Mouse (Mus musculus) inflammation-experienced regulatory T-cells, adult 6 months (primary cell): Measurements from ENCODE around the gene Hap1. TPM values are rescaled to one million over a fixed set of nuclear protein-coding genes. Genes with fewer than 3 reads are reported as not detected.

Experiments used
- ATAC-seq: one replicate; pipeline ENCODE4 v1.8.0; 2017
- polyA plus RNA-seq, 3 experiments: library from polyadenylated mRNA; unstranded; fragments of 100-300 nt; shearing (Covaris generic); gene quantifications; one replicate each; pipeline ENCODE4 v1.2.1; 2017

Hap1 gene
- 1 to 10 TPM in 1 of 3 experiments, under 1 TPM in 2; 0.55 to 1.1 (median 0.70) TPM for polyA plus RNA-seq

GRCm38 (mm10) chr11:100355972-100356818 lies at the start of gene Hap1:
TSS of gene Hap1 (minus strand) at chr11:100356128.
- ATAC-seq = peak; percentile 35

DNA sequence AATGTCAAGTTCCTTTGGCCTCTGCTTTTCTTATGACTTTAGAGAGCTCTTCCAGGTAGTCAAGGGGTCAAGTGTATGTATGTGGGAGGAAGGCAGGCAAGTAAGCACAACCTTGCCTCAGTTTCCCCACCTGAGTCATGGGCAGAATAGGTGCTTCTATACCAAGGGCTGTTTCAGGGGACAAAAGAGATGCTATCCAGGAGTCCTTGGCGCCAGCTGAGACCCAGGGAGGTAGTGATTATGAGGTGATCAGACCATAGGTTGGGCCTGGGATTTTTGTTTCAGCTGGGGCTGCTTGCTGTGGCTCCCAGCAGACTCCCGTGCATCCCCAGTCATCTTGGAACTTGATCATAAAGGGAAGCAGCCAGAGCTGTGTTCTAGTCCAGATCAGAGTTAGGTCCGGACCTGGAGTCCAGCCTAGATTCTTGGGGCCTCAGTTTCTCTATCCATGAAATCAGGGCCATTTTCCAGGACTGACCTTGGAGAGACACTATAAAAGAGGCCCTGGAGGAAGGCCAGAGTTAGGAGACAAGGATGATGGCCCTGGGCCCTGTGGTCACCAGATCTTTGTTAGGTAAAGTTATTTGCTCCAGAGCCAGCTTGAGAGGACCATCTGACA lies 48.6 kb upstream of the Hap1 start:
- no peak for ATAC-seq

DNA sequence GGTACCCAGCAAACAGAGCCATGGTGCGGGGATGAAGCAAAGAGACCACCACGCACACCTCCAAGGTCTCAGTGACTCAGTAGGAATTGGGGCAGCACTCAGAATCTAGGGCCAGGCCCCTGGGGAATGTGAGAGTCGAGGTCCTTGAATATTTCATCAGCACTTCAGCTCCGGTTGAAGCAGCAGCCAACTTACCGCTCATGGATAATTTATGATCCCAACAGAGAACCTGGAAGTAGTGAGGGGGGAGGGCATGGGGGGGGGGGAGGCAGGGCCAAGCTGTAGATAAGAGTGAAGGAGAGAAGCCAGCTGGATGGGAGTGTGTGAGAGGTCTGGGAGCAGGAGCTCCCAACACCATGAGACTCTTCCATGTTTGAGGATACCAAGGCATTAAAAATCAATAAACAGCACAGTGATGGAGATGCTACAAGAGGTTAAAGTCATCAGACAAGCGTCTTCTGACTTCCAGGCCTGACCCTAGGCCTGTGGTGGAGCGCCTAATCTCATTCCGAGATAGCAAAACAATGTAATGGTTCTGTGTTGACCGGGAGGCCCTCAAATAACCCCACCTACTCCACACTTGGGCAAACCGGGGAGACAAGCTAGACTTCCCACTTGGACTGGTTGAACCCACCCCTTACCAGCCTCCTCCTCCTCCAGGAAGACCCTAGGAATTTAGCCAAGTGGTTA lies 47.7 kb upstream of the Hap1 start:
- ATAC-seq = no peak

DNA sequence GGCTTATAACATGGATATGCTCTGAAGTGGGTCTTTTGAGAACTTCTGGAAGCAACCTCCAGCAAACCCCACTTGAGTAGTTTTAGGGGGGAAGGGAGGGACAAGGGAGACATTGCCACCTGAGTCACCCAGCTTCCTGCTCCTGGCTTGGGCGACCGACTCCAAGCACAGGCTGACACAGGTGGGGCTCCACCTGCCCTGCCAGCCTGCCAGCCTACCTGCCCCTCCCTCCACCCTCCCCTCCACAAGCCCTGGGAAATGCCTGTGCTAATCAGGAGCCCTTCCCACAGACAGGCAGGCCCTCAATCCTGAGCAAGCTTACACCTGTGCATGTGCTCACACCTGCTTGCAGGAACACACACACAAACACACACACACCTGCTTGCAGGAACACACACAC lies 46.8 kb upstream of the Hap1 start:
- ATAC-seq = no peak

- no peak for ATAC-seq
These were observed 46.3 kb upstream of the Hap1 start for GRCm38 (mm10) chr11:100402240-100402639.

- ATAC-seq = no peak
These were observed 44.9 kb upstream of the Hap1 start for GRCm38 (mm10) chr11:100400842-100401241.

GRCm38 (mm10) chr11:100399727-100400538 lies 44.0 kb upstream of the Hap1 start:
- ATAC-seq = no peak

DNA sequence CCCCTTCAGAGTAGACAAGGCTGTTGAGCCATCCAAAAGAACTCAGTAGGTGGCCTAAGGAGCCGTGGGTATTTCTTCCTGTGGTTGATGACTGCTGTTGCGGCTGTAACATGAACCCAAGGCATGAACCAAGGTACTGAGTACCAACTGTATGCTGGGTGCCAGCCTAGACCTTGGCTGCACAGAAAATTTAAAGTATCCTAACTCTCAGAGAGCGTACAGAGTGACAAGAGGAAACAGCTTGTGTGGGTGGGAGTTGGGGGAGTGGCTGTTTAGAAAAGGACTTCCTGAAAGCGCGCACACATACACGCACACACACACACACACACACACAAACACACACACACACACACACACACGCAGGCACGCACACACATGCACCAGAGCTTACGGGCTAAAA lies 43.4 kb upstream of the Hap1 start:
- ATAC-seq = no peak

GRCm38 (mm10) chr11:100398517-100398916 lies 42.6 kb upstream of the Hap1 start:
- ATAC-seq = no peak

DNA sequence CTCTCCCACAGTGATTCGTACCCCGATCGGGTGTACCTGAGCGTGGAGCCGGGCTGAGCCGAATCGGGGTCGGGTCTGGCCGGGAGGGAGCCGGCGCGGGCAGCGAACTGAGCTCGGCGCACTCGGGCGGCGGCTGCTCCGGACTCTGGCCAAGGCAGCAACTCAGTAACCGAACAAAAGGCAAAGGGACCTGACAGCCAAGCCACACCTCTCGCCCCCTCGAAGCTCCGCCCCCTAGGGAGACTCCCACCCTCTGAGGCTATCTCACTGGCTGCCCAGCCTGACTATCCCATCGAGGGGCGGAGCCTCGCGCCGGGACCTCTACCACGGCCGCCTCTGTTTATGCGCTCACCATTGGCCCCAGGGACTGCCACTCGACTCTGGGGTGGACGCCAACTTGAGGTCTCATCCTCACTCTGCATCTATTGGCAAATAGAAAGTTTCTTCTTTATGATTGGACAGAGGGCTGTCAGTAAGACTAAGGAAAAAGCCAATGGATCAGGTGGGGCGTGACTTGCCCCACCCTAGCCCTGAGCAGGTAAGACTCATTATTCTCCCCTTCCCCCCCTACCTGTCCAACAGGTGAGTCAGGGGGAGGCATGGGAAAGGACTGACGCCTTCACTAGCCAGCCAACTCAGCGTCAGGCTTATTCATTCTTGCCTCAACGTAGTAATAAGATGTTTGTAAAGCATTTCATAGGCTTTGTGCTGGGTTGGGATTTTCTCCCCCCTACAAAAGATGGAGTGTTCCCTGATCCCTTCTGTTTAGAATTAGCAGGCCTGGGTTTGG lies 41.9 kb upstream of the Hap1 start, which contains the start of gene Jup:
TSS of gene Jup (minus strand) at position 164 of the 790 bp plus-strand sequence.
- ATAC-seq = peak; percentile 60

GRCm38 (mm10) chr11:100396886-100397599 lies 41.1 kb upstream of the Hap1 start:
- no peak for ATAC-seq

- ATAC-seq = no peak
These were observed 40.1 kb upstream of the Hap1 start for GRCm38 (mm10) chr11:100395861-100396631.

- ATAC-seq = no peak
These were observed 39.3 kb upstream of the Hap1 start for GRCm38 (mm10) chr11:100395200-100395599.

GRCm38 (mm10) chr11:100394353-100395074 lies 38.6 kb upstream of the Hap1 start:
- ATAC-seq = no peak

- no peak for ATAC-seq
These were observed 37.8 kb upstream of the Hap1 start for GRCm38 (mm10) chr11:100393733-100394132.

DNA sequence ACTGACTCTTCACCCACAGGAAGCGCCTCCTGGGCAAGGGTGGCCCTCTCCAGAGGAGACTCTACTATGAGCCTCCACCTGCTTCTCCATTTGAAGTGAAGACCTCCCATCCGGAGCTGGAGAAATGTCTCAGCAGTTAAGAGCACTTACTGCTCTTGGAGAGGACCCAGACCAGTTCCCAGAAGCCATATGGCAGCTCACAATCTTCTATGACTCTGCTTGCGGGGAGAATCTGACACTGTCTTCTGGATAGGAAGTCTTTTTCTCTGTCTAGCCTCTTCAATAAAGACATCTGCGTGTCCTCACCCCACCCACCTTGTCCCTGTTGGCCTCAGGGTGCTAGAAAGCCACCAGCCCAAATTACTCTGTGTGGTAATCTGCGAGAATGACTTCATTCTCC lies 37.0 kb upstream of the Hap1 start:
- no peak for ATAC-seq

DNA sequence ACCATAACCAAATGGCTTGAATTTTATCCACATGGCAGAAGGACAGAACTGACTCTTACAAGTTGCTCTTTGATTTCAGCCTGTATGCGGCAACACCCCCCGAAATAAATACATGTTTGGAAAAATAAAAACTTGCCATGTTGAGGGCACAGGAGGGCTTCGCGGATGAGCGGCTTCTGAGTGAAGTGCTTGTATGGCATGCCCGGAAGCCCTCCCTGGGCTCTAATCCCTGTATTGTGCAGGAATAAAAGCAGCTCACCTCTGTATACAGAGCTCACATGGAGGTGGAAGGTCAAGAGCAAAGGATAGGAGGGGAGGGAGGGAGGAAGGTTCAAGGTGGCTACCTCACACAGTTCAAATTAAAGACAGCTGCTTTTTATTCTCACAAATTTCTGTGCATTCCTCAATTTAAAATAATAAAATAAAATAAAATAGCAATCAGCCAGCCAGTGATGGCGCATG lies 36.0 kb upstream of the Hap1 start:
- no peak for ATAC-seq

- no peak for ATAC-seq
These were observed 35.4 kb upstream of the Hap1 start for GRCm38 (mm10) chr11:100391081-100391883.
